Mouse (Mus musculus) left cerebral cortex, postnatal 4 days (tissue): ENCODE measurements around the gene Reln. TPM values are rescaled to one million over a fixed set of nuclear protein-coding genes. Genes with fewer than 3 reads are reported as not detected.

Experiments used
- DNase-seq: peaks from one replicate; pipeline ENCODE4 v3.0.0-alpha.2; 2022
- intact Hi-C: fragments of 180-260 bp; cut with DNase I; formaldehyde crosslinking; loops from one replicate; pipeline ENCODE4 v1.15.1; 2025
- total RNA-seq, 2 experiments: library from RNA; stranded (reverse); gene quantifications; 2 replicates each; pipeline ENCODE4 v1.2.3; 2021

Gene Reln
- total RNA-seq, 2 experiments from 2014 or later: 170 to 177 TPM

DNA sequence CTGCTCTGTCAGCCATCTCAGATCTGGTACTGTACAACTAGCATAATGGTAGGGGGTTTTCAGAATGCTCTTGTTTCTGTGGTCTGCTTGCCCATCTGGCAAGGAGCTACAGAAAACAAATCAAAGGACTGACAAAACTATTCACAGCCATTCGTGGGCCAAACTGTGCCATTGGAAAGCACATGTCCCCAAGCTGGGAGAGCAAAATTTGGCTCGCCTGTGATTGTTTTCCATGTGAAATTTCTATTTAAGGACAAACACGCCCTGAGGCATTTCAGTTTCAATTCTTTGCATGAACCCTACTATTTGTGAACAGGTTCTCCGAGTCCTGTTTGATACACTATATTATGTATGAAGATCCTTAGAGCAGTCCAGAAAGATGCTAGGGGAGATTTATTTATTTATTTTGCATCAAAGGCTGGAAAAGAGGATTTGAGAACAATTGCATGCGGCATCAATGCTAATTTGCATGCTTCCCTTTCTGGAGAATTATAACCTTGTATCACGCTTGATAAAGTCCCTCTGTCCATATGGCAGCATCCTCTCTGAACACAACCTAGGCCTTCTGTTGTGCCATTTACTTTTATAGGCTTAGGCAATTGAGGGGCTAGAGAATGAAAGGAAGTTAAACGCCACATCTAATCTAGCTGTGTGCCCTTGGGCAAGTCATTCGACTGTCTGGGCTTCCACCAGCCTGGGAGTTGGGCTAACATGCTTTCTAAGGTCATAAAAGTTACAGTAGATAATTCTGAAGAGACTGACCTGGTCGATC is 396.7 kb downstream of the Reln start:
- DNase-seq: peak; percentile 50
- intact Hi-C loops: no loop called here

DNA sequence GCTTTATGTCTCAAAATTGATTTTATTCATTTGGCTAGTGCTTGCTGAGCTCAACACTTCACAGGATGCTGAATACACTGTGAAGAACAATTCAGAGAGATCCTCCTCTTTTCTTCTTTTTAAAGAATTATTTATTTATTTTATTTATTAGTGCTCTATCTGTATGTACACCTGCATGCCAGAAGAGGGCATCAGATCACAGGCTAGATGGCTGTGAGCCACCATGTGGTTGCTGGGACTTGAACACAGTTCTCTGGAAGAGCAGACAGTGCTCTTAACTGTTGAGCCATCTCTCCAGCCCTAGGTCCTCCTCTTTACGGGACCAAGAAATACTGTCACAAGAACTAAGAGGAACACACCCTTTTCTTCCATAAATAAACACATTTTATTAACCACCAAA is 399.9 kb downstream of the Reln start:
- DNase-seq: no peak
- intact Hi-C loops: no loop called here

DNA sequence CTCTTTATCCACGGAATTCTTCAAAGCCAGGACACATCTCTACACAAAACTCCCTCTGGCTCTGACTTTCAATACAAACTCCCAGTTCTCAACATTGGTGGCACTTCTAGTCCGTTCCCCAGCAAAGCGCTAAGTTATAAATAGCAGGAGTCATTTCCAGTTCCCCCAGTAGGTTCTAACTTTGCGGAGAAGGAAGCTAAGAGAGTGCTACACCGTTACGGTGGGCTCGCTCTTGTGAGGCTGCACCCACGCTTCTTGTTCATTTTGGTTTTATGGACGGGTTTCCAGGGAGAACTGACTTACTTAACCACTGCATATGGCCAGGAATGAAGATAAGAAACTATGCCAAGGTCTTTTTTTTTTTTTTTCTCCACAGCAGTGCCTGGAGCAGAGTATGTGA is 405.1 kb downstream of the Reln start:
- DNase-seq: no peak
- intact Hi-C loops: loop anchor here (10.0 kb wide), 1 partner anchor 405 kb away; the partner anchor contains the start of gene Reln

DNA sequence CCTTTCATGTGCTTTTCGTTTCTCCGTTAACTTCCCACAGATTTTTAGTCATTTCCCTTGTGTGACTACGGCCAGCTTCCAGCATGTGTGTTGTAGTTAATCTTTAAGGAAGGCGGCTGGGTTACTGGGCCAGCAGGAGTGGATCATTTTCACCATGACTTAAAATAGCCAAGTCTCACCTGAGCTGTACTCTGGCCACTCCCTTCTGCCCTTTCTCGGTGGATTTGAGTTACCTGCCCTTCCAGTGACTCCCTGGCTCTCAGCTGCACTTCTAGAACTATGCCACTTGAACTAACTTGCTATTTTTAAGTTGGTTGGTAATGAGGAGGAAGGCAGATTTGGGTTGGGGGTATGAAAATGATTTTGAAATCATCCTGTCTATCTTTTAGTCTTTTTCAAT is 406.4 kb downstream of the Reln start:
- intact Hi-C loops: loop anchor here (10.0 kb wide), 1 partner anchor 407 kb away; the partner anchor contains the start of gene Reln
- DNase-seq: no peak

DNA sequence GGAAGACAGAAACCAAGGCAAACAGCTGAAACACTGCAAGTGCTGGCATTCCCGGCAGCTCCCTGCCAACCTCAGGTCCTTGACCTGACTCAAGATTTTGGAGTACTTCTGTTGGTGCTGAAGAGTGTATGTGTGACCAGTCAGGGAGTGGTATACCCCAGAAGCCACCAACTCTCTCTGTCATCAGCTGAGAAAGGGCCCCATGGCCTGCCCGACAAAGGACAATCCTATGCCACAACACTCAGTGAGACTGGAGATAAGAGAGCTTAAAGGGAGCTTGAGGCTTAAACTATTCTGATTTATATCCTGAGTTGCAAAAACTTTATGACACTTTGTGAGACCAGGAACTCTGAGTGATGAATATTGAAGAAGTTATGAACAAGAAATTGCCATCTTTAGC is 407.9 kb downstream of the Reln start:
- DNase-seq: no peak
- intact Hi-C loops: loop anchor here (10.0 kb wide), 1 partner anchor 408 kb away; the partner anchor contains the start of gene Reln

DNA sequence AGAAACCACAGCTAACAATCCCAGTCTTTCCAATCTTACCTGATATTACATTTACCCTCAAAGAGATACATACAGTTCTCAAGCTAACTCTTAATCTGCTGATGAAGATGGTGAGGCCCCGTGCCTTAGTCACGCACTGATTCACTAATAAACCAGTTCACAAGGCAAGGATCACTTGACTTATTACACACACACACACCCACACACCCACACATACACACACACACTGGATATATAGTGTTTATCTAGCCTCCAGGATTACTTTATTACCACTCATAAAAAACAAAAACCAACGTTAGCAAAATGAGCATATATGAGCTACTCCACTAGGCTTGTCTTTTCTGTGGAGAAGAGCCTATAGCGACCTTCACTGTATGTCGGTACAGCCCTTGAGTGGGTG is 408.4 kb downstream of the Reln start:
- DNase-seq: no peak
- intact Hi-C loops: loop anchor here (10.0 kb wide), 1 partner anchor 409 kb away; the partner anchor contains the start of gene Reln

DNA sequence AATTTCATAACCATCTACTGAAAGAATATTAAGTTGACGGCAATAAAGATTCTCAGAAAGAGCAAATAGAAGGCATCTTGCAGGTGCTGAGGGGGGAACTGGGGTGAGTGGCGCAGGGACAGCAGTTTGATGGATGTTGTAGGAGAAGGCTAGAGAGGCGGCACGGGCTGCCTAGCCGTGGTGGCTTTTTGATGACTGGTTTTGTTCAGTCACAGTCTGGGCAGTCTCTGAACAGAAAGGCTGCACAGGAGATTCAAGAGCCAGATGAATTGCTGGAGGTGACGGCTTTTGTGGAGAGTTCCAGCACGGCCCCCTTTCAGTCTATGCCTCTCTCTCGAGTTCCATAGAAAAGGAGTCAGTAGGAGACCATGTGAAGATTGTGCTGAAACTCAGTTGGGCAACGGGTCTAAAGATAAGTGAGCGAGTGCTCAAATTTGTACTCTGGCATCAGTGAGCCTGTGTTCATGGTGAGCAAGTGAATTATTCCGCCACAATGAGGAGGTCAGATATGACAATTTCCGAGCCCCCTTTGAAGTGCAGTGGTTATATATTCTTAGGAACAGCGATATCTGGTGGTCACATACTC is 409.6 kb downstream of the Reln start:
- intact Hi-C loops: loop anchor here (5.0 to 10.0 kb wide), 2 partner anchors 410 to 582 kb away; partner anchors contain the start of gene Reln
- DNase-seq: no peak

DNA sequence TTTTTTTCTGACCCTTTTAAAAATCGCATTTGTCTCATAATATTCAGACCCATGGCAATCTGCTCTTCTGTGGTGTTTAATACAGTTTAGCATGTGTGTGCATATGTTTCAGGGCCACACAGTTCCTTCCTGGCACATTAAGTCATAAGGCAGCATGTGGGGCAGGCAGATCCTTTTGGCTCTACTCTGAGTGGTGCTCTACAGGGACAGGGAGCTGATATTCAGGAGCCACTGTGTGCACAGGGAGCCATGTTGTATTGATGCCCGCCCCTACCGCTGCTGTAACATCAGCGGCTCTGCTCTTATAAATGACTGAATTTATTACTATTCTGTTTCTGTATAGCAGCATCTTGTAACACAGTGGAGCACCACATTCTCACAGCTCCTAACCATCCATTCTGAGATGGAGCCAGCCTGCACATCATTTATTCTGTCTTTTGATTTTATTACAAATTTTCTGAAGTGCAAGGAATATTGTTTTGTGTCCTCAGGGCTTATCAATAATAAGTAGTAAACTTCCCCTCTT is 410.3 kb downstream of the Reln start:
- peak; percentile 38 for DNase-seq
- intact Hi-C loops: loop anchor here (5.0 to 10.0 kb wide), 2 partner anchors 411 to 583 kb away; partner anchors contain the start of gene Reln

DNA sequence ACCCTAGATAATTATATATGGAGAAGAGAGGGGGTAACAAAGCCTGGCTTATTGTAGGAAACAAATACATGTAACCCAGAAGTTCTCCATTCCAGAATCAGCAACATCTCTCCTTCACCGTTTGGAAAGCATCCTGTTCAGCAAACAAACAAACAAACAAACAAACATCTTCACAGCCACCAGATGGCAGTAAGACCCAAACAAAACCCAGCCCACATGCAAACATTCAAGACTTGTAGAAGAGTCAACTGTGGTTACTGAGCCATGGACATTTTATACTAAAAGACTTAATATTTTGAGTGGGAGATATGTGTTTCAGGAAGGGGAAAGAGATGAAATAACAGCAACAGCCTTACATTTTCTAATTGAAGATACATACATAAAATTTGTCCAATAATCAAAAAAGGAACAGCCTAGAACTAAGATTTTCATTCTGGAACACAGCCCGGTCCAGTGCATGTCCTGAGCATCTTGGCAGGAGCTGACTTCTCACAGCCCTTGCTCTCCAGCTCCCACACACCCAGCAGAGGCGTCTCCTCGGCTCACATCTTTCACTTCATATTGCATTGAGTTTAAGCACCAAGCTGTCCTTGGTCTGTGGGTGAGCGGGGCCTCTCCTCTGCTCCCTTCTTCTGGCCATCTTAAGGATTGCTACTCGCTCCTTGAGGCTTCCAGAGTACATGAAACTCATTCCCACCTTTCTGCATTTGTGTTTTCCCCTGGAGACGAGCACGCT is 411.0 kb downstream of the Reln start:
- intact Hi-C loops: loop anchor here (5.0 to 10.0 kb wide), 2 partner anchors 411 to 584 kb away; partner anchors contain the start of gene Reln

DNA sequence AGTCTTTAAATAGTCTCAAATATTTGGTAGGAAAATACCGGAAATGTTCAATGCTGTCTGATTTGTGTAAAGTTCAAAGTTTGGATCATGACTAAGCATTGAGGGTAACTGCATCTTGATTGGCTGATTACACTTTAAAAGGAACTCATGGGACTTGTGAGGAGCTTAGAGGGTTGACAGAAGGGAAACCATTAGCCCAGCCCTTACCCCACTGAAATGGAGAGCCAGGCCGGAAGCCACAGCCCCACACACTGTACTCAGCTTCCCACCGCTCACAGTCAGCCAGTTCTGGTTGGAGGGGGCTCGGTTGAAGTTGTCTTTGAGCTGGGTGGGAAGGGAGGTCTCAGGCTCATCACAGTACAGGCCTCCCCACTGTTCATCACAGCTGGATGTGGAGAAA is 413.4 kb downstream of the Reln start:
- no peak for DNase-seq
- intact Hi-C loops: loop anchor here (5.0 to 10.0 kb wide), 2 partner anchors 414 to 586 kb away; partner anchors contain the start of gene Reln

More for the DNA sequence above, 411.0 kb downstream of the Reln start:
- peak; percentile 55 for DNase-seq

DNA sequence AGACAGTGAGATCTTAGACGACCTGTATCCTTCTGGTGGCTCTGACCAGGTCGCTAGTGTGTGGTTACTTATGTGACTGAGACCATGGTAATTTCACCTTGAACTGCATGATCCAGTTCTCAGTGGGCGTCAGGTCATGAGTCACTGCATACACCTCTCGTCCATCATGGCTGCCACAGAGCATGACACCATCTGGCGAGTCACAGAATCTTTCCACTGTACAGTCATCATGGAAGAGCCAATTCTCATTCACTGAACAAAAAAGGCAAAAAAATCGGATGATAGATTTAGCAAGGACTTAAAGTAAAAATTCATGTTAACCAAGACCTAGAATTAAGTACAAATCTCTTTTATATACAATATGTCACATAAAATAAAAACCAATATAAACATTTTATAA is 424.2 kb downstream of the Reln start:
- DNase-seq: no peak
- intact Hi-C loops: no loop called here

DNA sequence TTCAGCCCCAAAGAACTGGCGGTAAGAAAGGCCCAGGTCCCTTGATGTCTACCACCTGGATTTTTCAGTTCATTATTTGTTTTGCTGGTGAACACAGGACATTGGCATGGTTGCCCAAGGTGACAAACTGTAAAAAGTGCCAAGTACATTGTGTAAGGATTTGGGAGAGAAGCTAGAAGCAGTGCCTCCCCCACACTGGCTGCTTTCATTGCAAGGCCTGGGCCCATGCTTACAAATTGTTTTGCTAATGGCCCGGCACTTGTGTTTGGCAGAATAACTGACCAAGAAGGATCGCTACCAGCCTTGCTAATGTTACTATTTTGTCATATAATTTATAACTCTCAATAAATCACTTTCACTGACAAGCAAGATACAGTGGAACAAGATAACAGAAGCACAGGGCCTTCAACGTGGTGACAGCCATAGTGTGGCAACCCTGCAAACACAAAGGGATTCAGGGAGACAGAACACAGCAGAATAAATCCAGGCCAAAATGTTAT is 425.2 kb downstream of the Reln start:
- intact Hi-C loops: no loop called here
- no peak for DNase-seq

DNA sequence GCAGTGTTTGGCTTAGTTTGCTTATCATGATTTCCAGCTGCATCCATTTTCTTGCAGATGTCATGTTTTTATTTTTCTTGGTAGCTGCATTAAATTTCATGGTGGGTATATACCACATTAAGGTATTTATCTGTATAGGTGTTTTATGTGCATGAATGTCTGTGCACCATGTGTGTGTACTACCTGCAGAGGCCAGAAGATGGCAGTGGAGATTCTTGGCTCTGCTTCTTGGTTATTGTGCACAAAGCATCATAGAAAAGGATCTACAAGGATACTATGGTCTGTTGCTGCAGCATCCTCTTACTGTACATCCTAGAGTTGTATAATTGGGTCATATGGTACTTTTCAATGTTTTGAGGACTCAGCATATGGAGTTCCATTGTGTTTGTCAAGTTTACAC is 428.5 kb downstream of the Reln start:
- intact Hi-C loops: no loop called here
- no peak for DNase-seq

DNA sequence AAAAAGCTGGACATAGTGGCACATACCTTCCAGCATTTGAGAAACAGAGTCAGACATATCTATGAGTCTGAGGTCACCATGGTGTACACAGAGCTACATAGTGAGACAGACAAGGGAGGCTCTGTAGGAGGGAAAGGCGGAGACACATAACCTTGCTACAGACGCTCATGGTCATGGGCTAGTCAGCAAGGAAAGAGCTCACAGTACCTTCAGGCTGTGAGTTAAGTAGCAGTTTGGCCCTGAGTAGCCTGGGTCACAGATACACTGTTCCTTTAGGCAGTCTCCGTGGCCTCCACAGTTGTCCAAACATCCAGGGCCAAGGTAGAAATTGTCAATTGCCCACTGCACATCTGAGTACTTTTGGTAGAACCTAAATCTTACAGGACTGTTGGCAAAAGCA is 429.7 kb downstream of the Reln start:
- intact Hi-C loops: no loop called here
- no peak for DNase-seq

DNA sequence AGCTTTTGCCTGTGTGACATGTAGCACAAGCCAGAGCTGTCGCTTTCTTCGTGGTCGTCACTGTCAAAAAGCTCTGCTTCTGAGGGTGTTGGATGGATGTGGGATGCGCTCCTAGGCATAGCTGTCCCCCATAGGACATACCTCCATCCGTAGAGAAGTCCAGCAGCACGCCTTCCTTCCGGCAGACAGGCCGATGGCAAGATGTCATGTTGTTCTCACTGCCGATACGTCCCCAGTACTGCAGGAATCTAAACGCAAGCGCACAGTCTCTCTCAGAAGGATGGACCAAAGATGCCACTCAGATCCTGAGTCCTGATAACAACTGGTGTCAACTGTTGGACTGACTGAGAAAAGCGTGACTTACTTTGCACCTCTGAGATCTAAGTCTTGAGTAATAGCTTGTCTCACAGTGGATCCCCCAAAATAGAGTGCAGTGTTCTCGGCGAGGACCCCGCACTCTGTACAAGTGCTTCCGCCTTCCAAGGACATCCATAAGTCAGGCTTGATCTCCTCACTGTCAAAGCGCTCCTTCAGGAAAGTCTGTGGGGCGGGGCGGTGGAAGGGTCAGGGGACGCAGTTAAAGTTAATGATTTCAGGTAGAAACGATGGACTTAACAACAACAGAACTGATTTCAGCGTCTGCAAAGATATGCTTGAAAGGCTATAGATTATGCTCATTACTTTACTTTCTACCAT is 431.5 kb downstream of the Reln start:
- intact Hi-C loops: no loop called here
- no peak for DNase-seq

DNA sequence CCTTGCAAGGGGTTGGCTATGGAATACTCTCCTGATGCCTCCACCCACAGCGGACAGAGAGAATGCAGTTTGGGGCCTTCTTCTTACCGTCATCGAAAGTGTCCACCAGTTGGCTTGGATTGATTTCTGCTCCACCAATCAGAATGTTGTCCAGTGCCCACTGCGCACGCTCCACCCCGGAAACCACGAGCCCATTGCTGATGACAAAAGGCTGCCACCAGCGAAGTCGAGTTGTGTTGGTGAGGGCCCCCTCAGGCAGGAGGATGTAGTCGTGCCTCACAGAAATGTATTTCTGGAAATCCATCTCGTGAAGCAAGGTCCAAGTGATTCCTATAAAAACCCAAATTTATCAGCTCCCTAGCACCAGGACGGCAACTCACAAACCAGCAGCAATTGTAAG is 433.8 kb downstream of the Reln start:
- no peak for DNase-seq
- intact Hi-C loops: no loop called here

DNA sequence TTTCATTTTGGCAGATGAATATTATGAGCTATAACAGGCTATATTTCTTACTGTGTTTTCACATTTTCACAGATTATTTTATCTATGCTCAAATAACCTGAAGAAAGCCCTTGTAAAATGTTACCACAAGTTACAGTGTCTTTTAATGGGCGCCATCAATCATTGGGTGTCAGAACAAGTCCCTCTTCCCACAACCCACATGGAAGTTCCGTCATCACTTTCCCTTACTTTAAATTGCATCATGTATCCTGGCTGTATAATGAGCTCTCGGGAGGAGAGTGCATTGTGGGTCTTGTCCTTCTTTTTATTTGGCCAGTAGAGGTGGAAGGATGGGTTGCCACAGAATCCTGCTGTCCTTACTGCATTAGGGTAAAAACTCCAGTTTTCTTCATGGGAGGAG is 434.8 kb downstream of the Reln start:
- intact Hi-C loops: no loop called here
- DNase-seq: no peak

DNA sequence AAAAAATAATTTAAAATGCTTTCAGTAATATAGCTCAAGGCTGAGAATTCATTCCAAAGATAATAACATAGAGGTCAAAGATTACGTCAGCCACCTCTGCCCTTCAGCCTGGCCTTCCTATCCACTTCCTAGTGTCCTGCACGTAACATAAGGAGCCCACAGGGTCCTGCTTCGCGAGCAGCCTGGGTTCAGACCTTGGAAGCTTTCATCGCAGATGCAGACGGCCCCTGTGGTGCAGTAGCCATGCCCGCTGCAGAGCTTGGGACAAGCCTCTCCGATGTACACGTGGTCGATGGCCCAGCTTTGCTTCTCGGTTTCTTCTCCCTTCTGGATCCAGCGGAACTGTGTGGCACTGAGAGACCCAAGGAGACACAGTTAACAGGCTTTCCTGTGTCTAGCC is 443.1 kb downstream of the Reln start:
- intact Hi-C loops: no loop called here
- DNase-seq: no peak

DNA sequence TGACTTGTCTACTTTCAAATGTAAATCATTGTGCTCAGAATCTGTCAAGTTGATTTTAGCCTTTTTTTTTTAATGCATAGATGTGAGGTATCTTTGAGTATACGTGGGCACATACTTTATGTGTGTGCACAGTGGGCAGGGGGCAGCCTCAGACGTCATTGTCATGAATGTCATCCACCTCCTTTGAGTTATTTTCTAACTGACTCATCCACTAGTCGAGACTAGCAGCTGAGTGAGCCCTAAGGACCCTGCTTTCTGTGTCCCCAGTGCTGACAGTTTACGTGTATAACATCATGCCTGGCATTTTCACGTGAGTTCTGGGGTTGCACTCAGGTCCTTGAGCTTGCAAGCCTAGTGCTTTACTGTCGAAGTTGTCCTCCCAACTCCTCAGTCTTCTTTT is 443.6 kb downstream of the Reln start:
- no peak for DNase-seq
- intact Hi-C loops: no loop called here

DNA sequence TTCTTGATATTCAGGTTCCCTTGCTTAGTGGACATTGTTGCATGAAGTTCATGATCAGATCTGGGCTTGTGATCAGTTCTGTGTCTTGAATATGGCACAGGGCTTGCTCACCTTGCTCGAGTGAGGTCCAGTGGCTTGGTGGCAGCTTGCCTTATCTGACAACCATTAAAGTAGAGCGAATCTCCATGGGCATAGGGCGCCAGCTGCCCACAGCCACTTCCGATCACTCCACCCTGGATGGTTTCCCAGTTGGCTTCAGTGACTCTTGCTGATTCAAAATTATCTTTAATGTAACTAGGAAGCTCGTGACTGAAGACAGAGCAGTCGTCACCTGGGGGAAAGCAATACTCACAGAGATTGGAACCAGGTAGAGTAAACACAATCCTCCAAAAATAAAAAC is 445.6 kb downstream of the Reln start:
- intact Hi-C loops: no loop called here
- no peak for DNase-seq
